Mouse (Mus musculus) Muller cell, postnatal 12 days (primary cell): ENCODE data around the gene Fas.

Experiments used
- DNase-seq: peaks from one replicate; pipeline ENCODE4 v3.0.0-alpha.2; 2015; ENCODE audit errors: inconsistent ontology term

The Fas gene

GRCm38 (mm10) chr19:34362639-34363038 lies 72.2 kb downstream of the Fas start:
- no peak for DNase-seq

- no peak for DNase-seq
These were observed 79.1 kb downstream of the Fas start for GRCm38 (mm10) chr19:34369551-34369950.

DNA sequence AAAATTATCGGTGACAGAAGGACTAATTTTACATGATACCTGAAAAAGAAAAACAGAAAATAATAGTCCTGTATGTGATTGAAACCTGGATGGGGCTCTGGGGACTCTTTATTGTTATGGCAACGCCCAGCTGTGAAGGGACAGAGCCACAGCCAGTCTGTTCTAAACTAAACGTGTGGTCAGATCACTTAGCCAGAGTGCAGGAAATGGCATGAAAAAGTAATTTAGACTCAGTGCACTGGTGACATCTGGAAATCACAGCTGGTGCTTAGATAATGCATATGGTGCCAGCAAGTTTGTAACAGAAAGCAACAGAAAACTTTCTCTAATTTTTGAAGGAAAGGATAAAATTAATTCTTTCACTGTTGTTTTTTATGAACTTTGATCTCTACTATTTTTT lies 79.9 kb downstream of the Fas start:
- no peak for DNase-seq
